Mouse (Mus musculus) small intestine, adult 2 months (tissue): Measurements from ENCODE around the gene Rad51ap2.

Source experiments
- CTCF ChIP-seq: fragments of 200-500 bp; IDR thresholded peaks from 2 replicates; pipeline ENCODE4 v1.5.1; 2012; ENCODE audit warnings: low read depth, mild to moderate bottlenecking, control low read depth, inconsistent platforms, low read length, moderate library complexity, mixed read lengths; ENCODE audit not compliant: insufficient replicate concordance, insufficient read length; ENCODE audit errors: extremely low read depth
- POLR2A ChIP-seq: fragments of 200-500 bp; IDR thresholded peaks from 2 replicates; pipeline ENCODE4 v1.6.1; 2012; ENCODE audit warnings: low read depth, mild to moderate bottlenecking, control low read depth, inconsistent platforms, low read length, moderate library complexity

GRCm38 (mm10) chr12:11437907-11438447 lies 17.9 kb upstream of the Rad51ap2 start:
- no peak for TF ChIP-seq CTCF
- TF ChIP-seq POLR2A = no peak
